ENCODE assay signal across 10 mouse cellular contexts in genomic region chr16:31834011-31834584, GRCm38 (mm10). TPM values are rescaled to one million over a fixed set of nuclear protein-coding genes. Genes with fewer than 3 reads are reported as not detected.
DNase-seq lines count a peak whose midpoint lies in the region; ATAC-seq and TF ChIP-seq lines count a peak whose summit lies in the region.
"Had no signal": no experiment of that assay in that cellular context is flagged by ENCODE, and none has a peak within 500 bp of the region (broad histone marks: within the 10 kb centered on the region; RNA-seq: fewer than 3 reads in every experiment).

No protein-coding gene starts in this region.

- H3K9ac ChIP-seq in embryonic facial prominence, embryonic 15.5 days: no peak overlapping the region
- H3K9ac ChIP-seq: liver, embryonic 13.5 days had no signal

- H3K27ac ChIP-seq in gastrocnemius, adult 2 months: peak overlapping the region; percentile 63
- peak overlapping the region; percentile 73; the same call in 1 of the 2 replicates for H3K27ac ChIP-seq in embryonic facial prominence, embryonic 15.5 days (replicated peaks)
- H3K27ac ChIP-seq: liver, embryonic 13.5 days had no signal

- H3K4me2 ChIP-seq in embryonic facial prominence, embryonic 15.5 days (replicated peaks): no peak overlapping the region
- H3K4me2 ChIP-seq: liver, embryonic 13.5 days had no signal

- 0 out of 2 replicates have a peak, but pooled peaks cover 3% of the 10 kb centered on the region for H3K4me1 ChIP-seq in embryonic facial prominence, embryonic 15.5 days
- H3K4me1 ChIP-seq: liver, embryonic 13.5 days had no signal

- 0 out of 2 replicates have a peak overlapping the region, but pooled peaks have one; percentile 3 for H3K4me3 ChIP-seq in gastrocnemius, adult 2 months
- H3K4me3 ChIP-seq in embryonic facial prominence, embryonic 15.5 days (replicated peaks): no peak overlapping the region
- H3K4me3 ChIP-seq: liver, embryonic 13.5 days had no signal

- H3K36me3 ChIP-seq in embryonic facial prominence, embryonic 15.5 days: peaks cover 25% of the 10 kb centered on the region

- no peak for DNase-seq in gastrocnemius, adult 2 months
- no peak for DNase-seq in gastrocnemius, adult 18-20 months (ENCODE audit: low spot score)
- DNase-seq in 416B (ENCODE audit: low read depth): peak; percentile 17
- DNase-seq in kidney, postnatal 14 days: peak; percentile 21
- DNase-seq in natural killer cell, adult 2 months (ENCODE audit: low spot score in 2 of 2): no peak
- DNase-seq in cerebellum, adult 11 months: no peak
- DNase-seq: liver, embryonic 13.5 days had no signal

- WGBS in embryonic facial prominence, embryonic 15.5 days: 57% methylated on average over 7 of the region's 7 CpGs

- no peaks in the 10 kb centered on the region for H3K9me3 ChIP-seq in embryonic facial prominence, embryonic 15.5 days (replicated peaks)
- H3K9me3 ChIP-seq: liver, embryonic 13.5 days had no signal

- no peak for TF ChIP-seq CTCF in gastrocnemius, adult 2 months (IDR thresholded peaks at IDR 0.05)

- intact Hi-C loops in gastrocnemius, adult 2 months (cut with DNase I): no loop called here

- no peaks in the 10 kb centered on the region for H3K27me3 ChIP-seq in embryonic facial prominence, embryonic 15.5 days
- H3K27me3 ChIP-seq: liver, embryonic 13.5 days had no signal

- ATAC-seq in embryonic facial prominence, embryonic 15.5 days (ENCODE audit: insufficient number of reproducible peaks, low FRiP score, low TSS enrichment, low read depth): no peak
- ATAC-seq in cerebellum, adult (ENCODE audit: insufficient number of reproducible peaks, low FRiP score, low TSS enrichment): no peak
- ATAC-seq: intestine, postnatal 0 days had no signal

RNA-seq across cellular contexts. Expression of gene Meltf, which starts 44.5 kb away (rescaled TPM):
- not detected for total RNA-seq in gastrocnemius, adult 2 months (2021)
- total RNA-seq in gastrocnemius, adult 18-20 months (2021): not detected
- polyA plus RNA-seq in embryonic facial prominence, embryonic 15.5 days (2015; fragmentation: Nextera tagmentation; extraction: Ambion mirVana): 3.5 and 5.2 TPM in 2 replicates

Comparison
In these comparisons a context has a peak if more than half of its experiments do, and no peak if none do; other contexts are left out.
1. DNase-seq: peak in 416B (single experiment) and kidney, postnatal 14 days (single experiment); none in gastrocnemius, adult 2 months (single experiment), gastrocnemius, adult 18-20 months (single experiment), natural killer cell, adult 2 months (0 of 2) and cerebellum, adult 11 months (single experiment).